Mouse (Mus musculus): ENCODE measurements around the gene Gtf2h2. TPM values are rescaled to one million over a fixed set of nuclear protein-coding genes. Genes with fewer than 3 reads are reported as not detected.
"Not testable (repeated sequence)": the region's sequence is repeated elsewhere in the genome, so short reads cannot be mapped to it uniquely, and the experiment has no call there.

Gtf2h2 gene
- 10 to 100 TPM; 15.6 to 22.0 (median 18.0) TPM for total RNA-seq (2022)

- DNase-seq (ENCODE audit: low spot score in 2 of 2) = peak; percentile 49 to 54
Observed at GRCm38 (mm10) chr13:100492061-100492787, at the start of gene Gtf2h2. Gene Gtf2h2 (minus strand): TSS chr13:100492579.

- no peak for DNase-seq (ENCODE audit: low spot score in 2 of 2)
Observed at GRCm38 (mm10) chr13:100536149-100536548, 43.8 kb upstream of the Gtf2h2 start.

- no peak for DNase-seq (ENCODE audit: low spot score in 2 of 2)
Observed at GRCm38 (mm10) chr13:100532788-100533365, 40.5 kb upstream of the Gtf2h2 start.

- DNase-seq (ENCODE audit: low spot score in 2 of 2) = no peak
Observed at GRCm38 (mm10) chr13:100526649-100527038, 34.3 kb upstream of the Gtf2h2 start.

- no peak for DNase-seq (ENCODE audit: low spot score in 2 of 2)
Observed at GRCm38 (mm10) chr13:100525935-100526648, 33.7 kb upstream of the Gtf2h2 start.

- DNase-seq (ENCODE audit: low spot score in 2 of 2) = no peak
Observed at GRCm38 (mm10) chr13:100524896-100525295, 32.5 kb upstream of the Gtf2h2 start.

GRCm38 (mm10) chr13:100523698-100524097 lies 31.3 kb upstream of the Gtf2h2 start:
- DNase-seq (ENCODE audit: low spot score in 2 of 2) = no peak

GRCm38 (mm10) chr13:100521724-100522591 lies 29.6 kb upstream of the Gtf2h2 start:
- DNase-seq (ENCODE audit: low spot score in 2 of 2) = no peak

GRCm38 (mm10) chr13:100519162-100519561 lies 26.8 kb upstream of the Gtf2h2 start:
- no peak for DNase-seq (ENCODE audit: low spot score in 2 of 2)

GRCm38 (mm10) chr13:100518191-100518590 lies 25.8 kb upstream of the Gtf2h2 start:
- DNase-seq (ENCODE audit: low spot score in 2 of 2) = no peak

- no peak for DNase-seq (ENCODE audit: low spot score in 2 of 2)
Observed at GRCm38 (mm10) chr13:100517652-100518153, 25.3 kb upstream of the Gtf2h2 start.

- DNase-seq (ENCODE audit: low spot score in 2 of 2) = no peak
Observed at GRCm38 (mm10) chr13:100516213-100517105, 24.1 kb upstream of the Gtf2h2 start.

- DNase-seq (ENCODE audit: low spot score in 2 of 2) = no peak
Observed at GRCm38 (mm10) chr13:100512792-100513191, 20.4 kb upstream of the Gtf2h2 start.

GRCm38 (mm10) chr13:100511860-100512364 lies 19.5 kb upstream of the Gtf2h2 start:
- DNase-seq (ENCODE audit: low spot score in 2 of 2) = no peak

- no peak for DNase-seq (ENCODE audit: low spot score in 2 of 2)
Observed at GRCm38 (mm10) chr13:100511146-100511859, 18.9 kb upstream of the Gtf2h2 start.

- DNase-seq (ENCODE audit: low spot score in 2 of 2) = not testable (repeated sequence)
Observed at GRCm38 (mm10) chr13:100499625-100500024, 7.2 kb upstream of the Gtf2h2 start.

GRCm38 (mm10) chr13:100495337-100495736 lies 3.0 kb upstream of the Gtf2h2 start:
- DNase-seq (ENCODE audit: low spot score in 2 of 2) = no peak

GRCm38 (mm10) chr13:100494370-100494769 lies 2.0 kb upstream of the Gtf2h2 start:
- DNase-seq (ENCODE audit: low spot score in 2 of 2) = not testable (repeated sequence)

GRCm38 (mm10) chr13:100493313-100493712 lies 934 bp upstream of the Gtf2h2 start:
- no peak for DNase-seq (ENCODE audit: low spot score in 2 of 2)
